Mouse (Mus musculus) urinary bladder, postnatal 4 days (tissue): ENCODE data around the gene Trub2.
A peak's percentile ranks its signal among the peaks of the same experiment; 100 is the strongest.

Source experiments
- DNase-seq, 2 experiments: peaks; one replicate each; pipeline ENCODE4 v3.0.0; 2021 to 2022; ENCODE audit warnings: low spot score in 2 of 2

Gene Trub2

GRCm38 (mm10) chr2:29773323-29773722, 15.0 kb downstream of the Trub2 start:
- no peak for DNase-seq

- DNase-seq, result no peak
Observed at GRCm38 (mm10) chr2:29771611-29772461, 16.5 kb downstream of the Trub2 start.

GRCm38 (mm10) chr2:29770162-29770561, 18.1 kb downstream of the Trub2 start:
- DNase-seq, result no peak

GRCm38 (mm10) chr2:29768901-29769300, 19.4 kb downstream of the Trub2 start:
- no peak for DNase-seq

GRCm38 (mm10) chr2:29767976-29768709, 20.2 kb downstream of the Trub2 start:
- DNase-seq, result no peak

- peak; percentile 53 to 78 for DNase-seq
Observed at GRCm38 (mm10) chr2:29764831-29765230, 23.5 kb downstream of the Trub2 start.

GRCm38 (mm10) chr2:29755693-29756092, 32.6 kb downstream of the Trub2 start:
- no peak for DNase-seq

GRCm38 (mm10) chr2:29752397-29752796, 35.9 kb downstream of the Trub2 start:
- DNase-seq, result no peak

- no peak for DNase-seq
Observed at GRCm38 (mm10) chr2:29751497-29751896, 36.8 kb downstream of the Trub2 start, which contains the start of gene Gm13420. Gene Gm13420 (minus strand): TSS chr2:29751685.

GRCm38 (mm10) chr2:29748499-29748898, 39.8 kb downstream of the Trub2 start:
- no peak for DNase-seq

- DNase-seq, result no peak
Observed at GRCm38 (mm10) chr2:29747852-29748251, 40.5 kb downstream of the Trub2 start.

GRCm38 (mm10) chr2:29747188-29747782, 41.0 kb downstream of the Trub2 start:
- DNase-seq, result no peak

- no peak for DNase-seq
Observed at GRCm38 (mm10) chr2:29744256-29744655, 44.0 kb downstream of the Trub2 start.

- no peak for DNase-seq
Observed at GRCm38 (mm10) chr2:29741207-29741606, 47.1 kb downstream of the Trub2 start.

GRCm38 (mm10) chr2:29739368-29739767, 48.9 kb downstream of the Trub2 start:
- no peak for DNase-seq

- DNase-seq, result no peak
Observed at GRCm38 (mm10) chr2:29738799-29739198, 49.5 kb downstream of the Trub2 start.

GRCm38 (mm10) chr2:29737209-29737925, 50.9 kb downstream of the Trub2 start:
- DNase-seq, result no peak

GRCm38 (mm10) chr2:29735708-29736107, 52.6 kb downstream of the Trub2 start:
- peak in 1 of 2 experiments; percentile 46 for DNase-seq

GRCm38 (mm10) chr2:29733348-29733747, 55.0 kb downstream of the Trub2 start:
- no peak for DNase-seq

- DNase-seq, result no peak
Observed at GRCm38 (mm10) chr2:29732559-29732958, 55.7 kb downstream of the Trub2 start.

- no peak for DNase-seq
Observed at GRCm38 (mm10) chr2:29731545-29731944, 56.8 kb downstream of the Trub2 start.

GRCm38 (mm10) chr2:29729500-29729899, 58.8 kb downstream of the Trub2 start:
- no peak for DNase-seq
